Mouse (Mus musculus): ENCODE data around the gene Nrf1. TPM values are rescaled to one million over a fixed set of nuclear protein-coding genes. Genes with fewer than 3 reads are reported as not detected.

The Nrf1 gene
- polyA plus RNA-seq, 1 experiment, result 66.8 TPM

- Histone ChIP-seq H3K4me3 (ENCODE audit: low read depth, low read length) (no peak overlapping the region), H3K9ac (ENCODE audit: low read depth, poor library complexity, severe bottlenecking) (no peak overlapping the region), H3K4me1 (ENCODE audit: control insufficient read depth, insufficient read depth, low read length) (no peaks in the 10 kb centered on the region), H3K27me3 (ENCODE audit: control insufficient read depth, insufficient read depth, low read length, poor library complexity, severe bottlenecking) (no peaks in the 10 kb centered on the region), H3K9me3 (replicated peaks; ENCODE audit: control insufficient read depth, insufficient read depth, low read length, poor library complexity, severe bottlenecking) (no peaks in the 10 kb centered on the region), H3K36me3 (ENCODE audit: control insufficient read depth, insufficient read depth, low read length, poor library complexity, severe bottlenecking) (peaks cover 9% of the 10 kb centered on the region; the same call in 1 of the 2 replicates), H3K27ac (ENCODE audit: insufficient read depth, low read length) (no peak overlapping the region)
- TF ChIP-seq POLR2A (IDR thresholded peaks at IDR 0.05; ENCODE audit: insufficient read depth, low read length) (no peak), EP300 (IDR thresholded peaks at IDR 0.05; ENCODE audit: insufficient read depth, low read depth, low read length) (no peak), CTCF (IDR thresholded peaks at IDR 0.05; ENCODE audit: low read depth, low read length) (no peak)
These were observed 91.7 kb downstream of the Nrf1 start for GRCm38 (mm10) chr6:30139329-30140045.

DNA sequence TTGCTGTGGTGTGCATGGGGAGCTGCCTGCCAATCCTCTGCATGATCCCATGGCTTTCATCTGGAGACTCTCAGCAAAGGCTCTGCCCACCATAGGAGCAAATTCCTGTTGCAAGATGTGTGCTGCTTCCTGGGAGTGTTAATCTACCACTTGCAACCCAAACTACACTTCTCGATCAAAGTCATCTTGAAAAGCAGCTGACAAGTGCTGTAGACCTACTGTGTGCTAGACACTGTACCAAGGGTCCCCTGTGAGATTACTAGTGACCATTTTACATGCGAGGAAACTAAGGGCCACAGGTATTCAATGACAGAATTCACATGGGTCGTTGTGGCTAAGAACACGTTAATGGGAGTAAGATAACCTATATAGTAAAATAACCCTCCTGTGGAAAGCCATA lies 95.5 kb downstream of the Nrf1 start:
- no peaks in the 10 kb centered on the region for H3K27me3 ChIP-seq (ENCODE audit: control insufficient read depth, insufficient read depth, low read length, poor library complexity, severe bottlenecking)
- no peak for TF ChIP-seq POLR2A (IDR thresholded peaks at IDR 0.05; ENCODE audit: insufficient read depth, low read length)
- no peak for TF ChIP-seq CTCF (IDR thresholded peaks at IDR 0.05; ENCODE audit: low read depth, low read length)
- no peak for TF ChIP-seq EP300 (IDR thresholded peaks at IDR 0.05; ENCODE audit: insufficient read depth, low read depth, low read length)
- H3K27ac ChIP-seq (ENCODE audit: insufficient read depth, low read length), result no peak overlapping the region
- H3K9me3 ChIP-seq (replicated peaks; ENCODE audit: control insufficient read depth, insufficient read depth, low read length, poor library complexity, severe bottlenecking), result no peaks in the 10 kb centered on the region
- H3K36me3 ChIP-seq (ENCODE audit: control insufficient read depth, insufficient read depth, low read length, poor library complexity, severe bottlenecking), result peaks cover 9% of the 10 kb centered on the region; the same call in 1 of the 2 replicates
- no peak overlapping the region for H3K4me3 ChIP-seq (ENCODE audit: low read depth, low read length)
- H3K4me1 ChIP-seq (ENCODE audit: control insufficient read depth, insufficient read depth, low read length), result no peaks in the 10 kb centered on the region
- no peak overlapping the region for H3K9ac ChIP-seq (ENCODE audit: low read depth, poor library complexity, severe bottlenecking)

GRCm38 (mm10) chr6:30147058-30147457 lies 99.3 kb downstream of the Nrf1 start:
- H3K4me1 ChIP-seq (ENCODE audit: control insufficient read depth, insufficient read depth, low read length), result no peaks in the 10 kb centered on the region
- H3K4me3 ChIP-seq (ENCODE audit: low read depth, low read length), result no peak overlapping the region
- no peaks in the 10 kb centered on the region for H3K9me3 ChIP-seq (replicated peaks; ENCODE audit: control insufficient read depth, insufficient read depth, low read length, poor library complexity, severe bottlenecking)
- H3K36me3 ChIP-seq (ENCODE audit: control insufficient read depth, insufficient read depth, low read length, poor library complexity, severe bottlenecking), result no peaks in the 10 kb centered on the region
- TF ChIP-seq CTCF (IDR thresholded peaks at IDR 0.05; ENCODE audit: low read depth, low read length) (no peak), POLR2A (IDR thresholded peaks at IDR 0.05; ENCODE audit: insufficient read depth, low read length) (no peak), EP300 (IDR thresholded peaks at IDR 0.05; ENCODE audit: insufficient read depth, low read depth, low read length) (no peak)
- H3K27me3 ChIP-seq (ENCODE audit: control insufficient read depth, insufficient read depth, low read length, poor library complexity, severe bottlenecking), result no peaks in the 10 kb centered on the region
- H3K9ac ChIP-seq (ENCODE audit: low read depth, poor library complexity, severe bottlenecking), result no peak overlapping the region
- H3K27ac ChIP-seq (ENCODE audit: insufficient read depth, low read length), result no peak overlapping the region

GRCm38 (mm10) chr6:30147753-30148152 lies 100.0 kb downstream of the Nrf1 start:
- no peaks in the 10 kb centered on the region for H3K27me3 ChIP-seq (ENCODE audit: control insufficient read depth, insufficient read depth, low read length, poor library complexity, severe bottlenecking)
- H3K4me1 ChIP-seq (ENCODE audit: control insufficient read depth, insufficient read depth, low read length), result no peaks in the 10 kb centered on the region
- H3K27ac ChIP-seq (ENCODE audit: insufficient read depth, low read length), result no peak overlapping the region
- no peaks in the 10 kb centered on the region for H3K36me3 ChIP-seq (ENCODE audit: control insufficient read depth, insufficient read depth, low read length, poor library complexity, severe bottlenecking)
- no peak overlapping the region for H3K9ac ChIP-seq (ENCODE audit: low read depth, poor library complexity, severe bottlenecking)
- TF ChIP-seq EP300 (IDR thresholded peaks at IDR 0.05; ENCODE audit: insufficient read depth, low read depth, low read length), result no peak
- TF ChIP-seq POLR2A (IDR thresholded peaks at IDR 0.05; ENCODE audit: insufficient read depth, low read length), result no peak
- TF ChIP-seq CTCF (IDR thresholded peaks at IDR 0.05; ENCODE audit: low read depth, low read length), result no peak
- no peak overlapping the region for H3K4me3 ChIP-seq (ENCODE audit: low read depth, low read length)
- no peaks in the 10 kb centered on the region for H3K9me3 ChIP-seq (replicated peaks; ENCODE audit: control insufficient read depth, insufficient read depth, low read length, poor library complexity, severe bottlenecking)

DNA sequence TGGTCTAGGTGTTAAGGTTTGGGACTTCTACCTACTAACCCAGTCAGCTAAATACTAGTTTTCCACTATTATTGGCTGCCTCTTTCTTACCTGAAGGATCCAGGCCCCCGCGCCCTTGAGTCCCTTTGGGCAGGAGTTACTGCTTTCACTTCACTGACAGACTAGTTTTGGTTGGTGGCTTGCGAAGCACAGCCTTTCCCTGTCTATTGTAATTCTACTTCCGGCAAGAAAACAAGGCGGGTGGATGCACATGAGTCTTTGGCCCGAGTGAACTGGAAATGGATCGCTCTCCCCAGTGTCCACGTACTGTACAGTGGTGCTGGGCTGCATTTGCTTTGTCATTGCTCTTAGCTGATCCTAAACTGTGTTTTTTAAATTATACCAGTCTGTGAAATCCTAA lies 102.7 kb downstream of the Nrf1 start:
- no peak for TF ChIP-seq EP300 (IDR thresholded peaks at IDR 0.05; ENCODE audit: insufficient read depth, low read depth, low read length)
- no peak for TF ChIP-seq CTCF (IDR thresholded peaks at IDR 0.05; ENCODE audit: low read depth, low read length)
- no peak for TF ChIP-seq POLR2A (IDR thresholded peaks at IDR 0.05; ENCODE audit: insufficient read depth, low read length)
- Histone ChIP-seq H3K9me3 (replicated peaks; ENCODE audit: control insufficient read depth, insufficient read depth, low read length, poor library complexity, severe bottlenecking) (no peaks in the 10 kb centered on the region), H3K9ac (ENCODE audit: low read depth, poor library complexity, severe bottlenecking) (no peak overlapping the region), H3K36me3 (ENCODE audit: control insufficient read depth, insufficient read depth, low read length, poor library complexity, severe bottlenecking) (no peaks in the 10 kb centered on the region), H3K4me3 (ENCODE audit: low read depth, low read length) (no peak overlapping the region), H3K4me1 (ENCODE audit: control insufficient read depth, insufficient read depth, low read length) (peaks cover 8% of the 10 kb centered on the region), H3K27me3 (ENCODE audit: control insufficient read depth, insufficient read depth, low read length, poor library complexity, severe bottlenecking) (no peaks in the 10 kb centered on the region), H3K27ac (ENCODE audit: insufficient read depth, low read length) (no peak overlapping the region)

- Histone ChIP-seq H3K9me3 (replicated peaks; ENCODE audit: control insufficient read depth, insufficient read depth, low read length, poor library complexity, severe bottlenecking) (no peaks in the 10 kb centered on the region), H3K9ac (ENCODE audit: low read depth, poor library complexity, severe bottlenecking) (no peak overlapping the region), H3K27me3 (ENCODE audit: control insufficient read depth, insufficient read depth, low read length, poor library complexity, severe bottlenecking) (no peaks in the 10 kb centered on the region), H3K4me1 (ENCODE audit: control insufficient read depth, insufficient read depth, low read length) (peaks cover 8% of the 10 kb centered on the region), H3K36me3 (ENCODE audit: control insufficient read depth, insufficient read depth, low read length, poor library complexity, severe bottlenecking) (no peaks in the 10 kb centered on the region), H3K4me3 (ENCODE audit: low read depth, low read length) (no peak overlapping the region), H3K27ac (ENCODE audit: insufficient read depth, low read length) (no peak overlapping the region)
- peak; percentile 42; the same call in 1 of the 2 replicates for TF ChIP-seq EP300 (IDR thresholded peaks at IDR 0.05; ENCODE audit: insufficient read depth, low read depth, low read length)
- TF ChIP-seq CTCF (IDR thresholded peaks at IDR 0.05; ENCODE audit: low read depth, low read length), result no peak
- no peak for TF ChIP-seq POLR2A (IDR thresholded peaks at IDR 0.05; ENCODE audit: insufficient read depth, low read length)
These were observed 104.4 kb downstream of the Nrf1 start for GRCm38 (mm10) chr6:30152163-30152562.

Data from ES-Bruce4 (cell line).